Mouse (Mus musculus) spleen, adult 2 months (tissue): ENCODE measurements around the gene Ms4a15. TPM values are rescaled to one million over a fixed set of nuclear protein-coding genes. Genes with fewer than 3 reads are reported as not detected.

Experiments
- DNase-seq, 2 experiments: peaks; one replicate each; pipeline versions ENCODE4 v3.0.0 to v3.0.0-alpha.2; 2012 to 2021; ENCODE audit warnings: low spot score in 2 of 2, low read depth in 1 of 2
- H3K27ac ChIP-seq: fragments of 200-500 bp; 2 replicates; pipeline ENCODE4 v1.5.1; 2012; ENCODE audit warnings: low read length, inconsistent platforms; ENCODE audit not compliant: insufficient read depth
- H3K27me3 ChIP-seq: fragments of 200-500 bp; 2 replicates; pipeline ENCODE4 v1.6.1; 2012; ENCODE audit warnings: mild to moderate bottlenecking, moderate library complexity, low read length, inconsistent platforms; ENCODE audit not compliant: control insufficient read depth, insufficient read depth
- H3K36me3 ChIP-seq: fragments of 200-500 bp; 2 replicates; pipeline ENCODE4 v1.6.1; 2012; ENCODE audit warnings: mild to moderate bottlenecking, low read length, inconsistent platforms; ENCODE audit not compliant: control insufficient read depth, insufficient read depth
- H3K4me1 ChIP-seq: fragments of 200-500 bp; 2 replicates; pipeline ENCODE4 v1.6.1; 2011; ENCODE audit warnings: inconsistent platforms; ENCODE audit not compliant: control insufficient read depth, insufficient read depth, insufficient read length
- H3K4me3 ChIP-seq: fragments of 200-500 bp; 2 replicates; pipeline ENCODE4 v1.5.1; 2011; ENCODE audit warnings: mild to moderate bottlenecking, inconsistent platforms; ENCODE audit not compliant: insufficient read depth, insufficient read length; ENCODE audit errors: extremely low read depth
- CTCF ChIP-seq: fragments of 200-500 bp; IDR thresholded peaks from 2 replicates; pipeline ENCODE4 v1.5.1; 2011; ENCODE audit warnings: mild to moderate bottlenecking, inconsistent platforms; ENCODE audit not compliant: insufficient read depth, insufficient read length, insufficient replicate concordance; ENCODE audit errors: extremely low read depth
- POLR2A ChIP-seq: fragments of 200-500 bp; IDR thresholded peaks from 2 replicates; pipeline ENCODE4 v1.6.1; 2011; ENCODE audit warnings: low read depth, low read length, inconsistent platforms
- WGBS: fragments of 180-500 bp; shearing (Covaris S2); methylation state at CpG from one replicate; pipeline ENCODE4 v1.1.7; 2018; 5-methylcytosine and 5-hydroxymethylcytosine counted together
- polyA plus RNA-seq: library from polyadenylated mRNA; depleted of rRNA; stranded (reverse); fragments of >200 nt; gene quantifications from 2 replicates; pipeline ENCODE4 v1.2.3, GENCODE M21; 2012

The Ms4a15 gene
- polyA plus RNA-seq, 1 experiment = 0.35 TPM

DNA sequence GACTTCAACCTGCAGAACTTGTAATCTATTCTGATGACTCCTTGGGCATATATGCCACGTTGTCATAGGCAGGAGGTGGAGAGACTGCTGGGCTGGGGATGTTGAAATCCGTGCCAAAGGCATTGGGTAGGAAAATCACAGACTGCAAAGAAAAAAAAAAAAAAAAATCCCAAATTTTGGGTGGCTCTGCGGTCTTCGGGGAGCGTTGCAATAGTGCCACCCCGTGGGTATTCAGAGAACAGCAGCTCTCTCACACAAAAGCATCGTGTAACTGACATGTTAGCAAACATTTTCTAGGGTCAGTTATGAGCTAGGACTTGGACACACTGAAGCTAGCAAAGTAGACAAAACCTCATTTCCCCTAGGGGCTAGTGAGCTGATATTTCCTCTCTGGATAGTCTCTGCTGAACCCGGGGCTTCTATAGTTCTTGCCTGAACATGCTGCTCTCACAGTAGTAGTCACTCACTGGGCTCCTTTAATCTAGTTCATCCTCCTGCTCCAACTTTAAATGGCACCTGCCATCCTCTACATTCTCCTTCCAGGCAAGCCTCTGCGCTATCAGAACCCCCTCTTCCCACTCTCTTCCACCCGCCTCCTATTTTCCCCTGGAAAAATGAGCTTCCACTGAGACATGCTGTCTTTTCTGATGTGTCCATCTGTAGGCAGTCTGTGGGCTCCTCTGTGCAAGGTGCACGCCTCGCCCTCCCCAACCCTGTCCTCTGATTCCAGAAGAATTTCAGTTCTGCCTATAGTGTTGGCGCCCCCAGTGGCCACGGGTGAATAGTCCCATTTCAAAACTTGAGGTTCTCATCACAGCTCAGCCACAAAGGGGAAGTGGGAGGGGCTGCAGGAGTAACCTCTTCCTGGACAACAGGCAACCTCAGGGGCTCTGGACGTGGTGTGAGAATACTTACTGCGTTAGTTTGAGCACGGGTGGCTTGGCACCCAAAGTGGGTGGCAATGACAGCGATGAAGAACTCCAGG is 13.6 kb downstream of the Ms4a15 start:
- no peaks in the 10 kb centered on the region for H3K27me3 ChIP-seq
- TF ChIP-seq POLR2A (no peak), CTCF (peak; percentile 62; the same call in 1 of the 2 replicates)
- no peaks in the 10 kb centered on the region for H3K36me3 ChIP-seq
- H3K27ac ChIP-seq = peak overlapping the region; percentile 45
- H3K4me1 ChIP-seq = peaks cover 8% of the 10 kb centered on the region; the same call in 1 of the 2 replicates
- 4% methylated on average over 18 of the region's 18 CpGs for WGBS
- H3K4me3 ChIP-seq = peak overlapping the region; percentile 49
- DNase-seq = peak; percentile 81 to 92

DNA sequence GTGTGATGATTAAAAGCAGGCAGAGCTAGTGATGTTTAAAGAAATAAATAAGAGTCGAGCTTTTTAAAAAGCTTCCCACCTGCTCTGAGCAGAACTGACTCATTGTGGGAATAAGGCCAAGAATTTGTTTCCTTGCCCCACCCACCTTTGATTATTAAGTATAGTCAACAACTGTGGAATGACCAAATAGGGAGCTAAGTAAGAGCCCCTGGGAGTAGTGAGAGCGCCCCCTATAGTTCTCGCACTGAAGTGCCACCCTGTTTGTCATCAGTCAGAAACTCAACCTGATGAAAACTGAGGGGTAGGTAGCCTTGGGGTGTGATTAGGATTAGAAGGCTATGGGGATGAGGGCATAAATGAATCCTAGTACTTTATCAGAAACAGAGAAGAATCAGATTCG is 16.7 kb downstream of the Ms4a15 start:
- Histone ChIP-seq H3K27me3 (no peaks in the 10 kb centered on the region), H3K4me1 (peaks cover 8% of the 10 kb centered on the region; the same call in 1 of the 2 replicates), H3K27ac (no peak overlapping the region), H3K36me3 (no peaks in the 10 kb centered on the region), H3K4me3 (no peak overlapping the region)
- no peak for TF ChIP-seq POLR2A
- TF ChIP-seq CTCF = 0 out of 2 replicates have a peak, but pooled peaks have one; percentile 14
- WGBS = 43% methylated on average over 4 of the region's 4 CpGs
- DNase-seq = no peak

DNA sequence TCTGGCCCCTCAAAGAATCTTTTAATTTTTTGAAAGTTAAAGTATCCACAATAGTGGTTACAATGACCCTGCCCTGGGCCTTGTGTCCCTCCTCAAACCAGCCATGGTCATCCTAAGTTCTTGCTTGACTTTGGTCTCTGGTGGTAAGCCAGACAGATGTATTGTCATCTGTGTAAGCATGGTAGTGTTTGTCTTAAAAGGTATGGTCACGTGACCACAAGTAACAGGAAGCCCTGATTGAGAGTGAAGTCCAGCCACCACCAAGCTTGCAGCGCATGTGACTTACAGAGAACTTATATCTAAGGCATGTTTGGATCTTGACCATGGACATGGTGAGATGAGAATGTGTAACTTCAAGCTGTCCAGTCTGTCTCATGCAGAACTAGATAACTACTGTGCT is 17.9 kb downstream of the Ms4a15 start:
- Histone ChIP-seq H3K27ac (no peak overlapping the region), H3K36me3 (no peaks in the 10 kb centered on the region), H3K4me1 (peaks cover 4% of the 10 kb centered on the region; the same call in 1 of the 2 replicates), H3K27me3 (no peaks in the 10 kb centered on the region), H3K4me3 (no peak overlapping the region)
- DNase-seq = no peak
- WGBS = 66% methylated on average over 2 of the region's 2 CpGs
- no peak for TF ChIP-seq CTCF
- TF ChIP-seq POLR2A = no peak

DNA sequence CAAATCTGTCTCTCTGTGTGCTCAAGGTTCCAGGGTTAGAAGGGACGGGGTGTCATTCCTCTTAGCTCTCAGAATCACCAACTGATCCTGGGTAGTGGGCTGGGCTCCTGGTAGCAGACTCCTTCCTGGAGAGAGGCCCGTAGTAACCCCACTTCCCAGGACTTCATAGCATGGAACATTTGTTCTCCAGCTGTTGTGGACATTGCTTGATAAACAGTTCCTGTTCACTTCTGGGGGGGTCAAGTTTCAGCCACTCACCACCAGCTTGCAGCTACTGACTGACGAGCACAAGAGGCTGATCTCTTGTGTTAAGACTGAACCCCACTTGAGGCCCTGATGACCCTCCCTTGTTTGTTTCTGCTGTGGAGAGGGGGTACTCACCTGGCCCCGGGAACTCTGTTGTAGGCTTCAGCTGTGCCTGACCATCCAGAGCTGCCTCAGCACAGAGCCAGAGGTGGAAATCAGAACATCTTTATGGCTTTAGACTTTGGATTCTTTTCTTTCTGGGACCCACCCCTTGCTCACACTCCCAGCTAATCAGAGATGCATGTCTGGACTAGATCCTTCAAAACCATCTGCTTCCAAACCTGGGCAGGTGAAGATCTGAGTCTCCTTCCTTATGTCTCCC is 18.7 kb downstream of the Ms4a15 start, which contains the start of gene Ms4a10:
TSS of gene Ms4a10 (minus strand) at position 433 of the 628 bp plus-strand sequence.
- no peak for TF ChIP-seq CTCF
- TF ChIP-seq POLR2A = no peak
- Histone ChIP-seq H3K27ac (no peak within 1 kb of the TSS), H3K4me1 (no peaks in the 10 kb centered on the region), H3K27me3 (no peaks in the 10 kb centered on the region), H3K36me3 (no peaks in the 10 kb centered on the region), H3K4me3 (no peak within 1 kb of the TSS)
- DNase-seq = no peak
- whole genome bisulfite sequencing = 70% methylated on average over 4 of the region's 4 CpGs

DNA sequence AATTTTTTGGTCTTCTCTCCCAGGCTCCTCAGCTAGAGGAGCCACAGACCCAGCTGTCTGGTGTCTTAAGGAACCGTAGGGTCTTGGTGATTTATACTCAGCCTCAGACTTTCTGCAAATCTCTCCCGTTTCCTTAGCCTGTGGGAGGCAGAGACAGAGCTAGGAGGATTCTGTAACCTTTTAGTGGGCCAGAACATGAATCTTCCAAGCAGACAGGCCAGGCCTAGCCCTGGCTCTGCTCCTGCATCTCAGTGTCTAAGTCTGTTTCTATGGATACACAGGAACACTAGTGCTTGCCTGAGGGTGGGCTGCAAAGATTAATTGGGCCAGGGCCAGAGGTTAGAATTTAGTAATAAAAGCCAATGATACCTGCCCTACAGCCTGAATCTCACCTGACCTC is 19.9 kb downstream of the Ms4a15 start:
- Histone ChIP-seq H3K27ac (no peak overlapping the region), H3K27me3 (no peaks in the 10 kb centered on the region), H3K36me3 (no peaks in the 10 kb centered on the region), H3K4me1 (no peaks in the 10 kb centered on the region), H3K4me3 (no peak overlapping the region)
- TF ChIP-seq CTCF = no peak
- TF ChIP-seq POLR2A = no peak
- 91% methylated on average over 2 of the region's 2 CpGs for WGBS
- DNase-seq = no peak

DNA sequence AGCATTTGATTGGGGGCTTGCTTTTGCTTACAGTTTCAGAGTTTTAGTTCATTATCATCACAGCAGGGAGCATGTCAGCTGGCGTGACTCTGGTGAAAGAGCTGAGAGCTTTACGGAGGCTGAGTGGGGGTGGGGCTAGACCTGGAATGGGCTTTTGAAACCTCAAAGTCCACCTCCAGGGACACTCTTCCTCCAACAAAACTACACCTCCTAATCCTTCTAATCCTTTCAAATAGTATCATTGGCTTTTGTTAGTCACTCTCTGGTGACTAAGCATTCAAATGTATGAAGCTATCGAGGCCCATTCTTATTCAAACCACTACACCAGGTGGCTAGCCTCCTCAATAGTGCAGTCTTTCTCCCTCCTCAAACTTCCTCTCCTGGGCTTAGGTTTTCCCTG is 20.4 kb downstream of the Ms4a15 start:
- Histone ChIP-seq H3K36me3 (no peaks in the 10 kb centered on the region), H3K4me1 (no peaks in the 10 kb centered on the region), H3K27ac (no peak overlapping the region), H3K27me3 (no peaks in the 10 kb centered on the region), H3K4me3 (no peak overlapping the region)
- no peak for TF ChIP-seq POLR2A
- TF ChIP-seq CTCF = no peak
- no peak for DNase-seq
- WGBS = 90% methylated on average over 3 of the region's 3 CpGs
